Mouse (Mus musculus) CD8-positive naive resting alpha-beta T cell, adult 2 months (primary cell): ENCODE measurements around the gene Myof.
A peak's percentile ranks its signal among the peaks of the same experiment; 100 is the strongest.

Experiments
- DNase-seq, 2 experiments: peaks; one replicate each; pipeline ENCODE4 v3.0.0; 2022; ENCODE audit warnings: low read depth in 2 of 2, low spot score in 2 of 2

Gene Myof

GRCm38 (mm10) chr19:38003671-38004521 is 39.5 kb downstream of the Myof start:
- DNase-seq = no peak

GRCm38 (mm10) chr19:38002816-38003215 is 40.6 kb downstream of the Myof start:
- no peak for DNase-seq

GRCm38 (mm10) chr19:38000990-38001389 is 42.4 kb downstream of the Myof start:
- DNase-seq = no peak

- no peak for DNase-seq
These were observed 43.4 kb downstream of the Myof start for GRCm38 (mm10) chr19:37999941-38000340.

GRCm38 (mm10) chr19:37994301-37994700 is 49.1 kb downstream of the Myof start:
- DNase-seq = no peak

GRCm38 (mm10) chr19:37992184-37992554 is 51.2 kb downstream of the Myof start:
- no peak for DNase-seq

GRCm38 (mm10) chr19:37991399-37992183 is 51.8 kb downstream of the Myof start:
- DNase-seq = no peak

GRCm38 (mm10) chr19:37989971-37990370 is 53.4 kb downstream of the Myof start:
- no peak for DNase-seq

- no peak for DNase-seq
These were observed 55.2 kb downstream of the Myof start for GRCm38 (mm10) chr19:37988156-37988555.

GRCm38 (mm10) chr19:37985730-37986129 is 57.6 kb downstream of the Myof start:
- DNase-seq = no peak

- no peak for DNase-seq
These were observed 67.4 kb downstream of the Myof start for GRCm38 (mm10) chr19:37975951-37976350.

- no peak for DNase-seq
These were observed 72.8 kb downstream of the Myof start for GRCm38 (mm10) chr19:37970571-37970970.

- DNase-seq = no peak
These were observed 73.4 kb downstream of the Myof start for GRCm38 (mm10) chr19:37970004-37970403.

- no peak for DNase-seq
These were observed 77.5 kb downstream of the Myof start for GRCm38 (mm10) chr19:37965828-37966227.

GRCm38 (mm10) chr19:37963421-37963820 is 80.0 kb downstream of the Myof start:
- no peak for DNase-seq

- DNase-seq = no peak
These were observed 82.6 kb downstream of the Myof start for GRCm38 (mm10) chr19:37960791-37961190.

- DNase-seq = no peak
These were observed 83.7 kb downstream of the Myof start for GRCm38 (mm10) chr19:37959543-37960215.

- no peak for DNase-seq
These were observed 84.3 kb downstream of the Myof start for GRCm38 (mm10) chr19:37959076-37959475.

GRCm38 (mm10) chr19:37957256-37957655 is 86.1 kb downstream of the Myof start:
- no peak for DNase-seq

- DNase-seq = no peak
These were observed 87.4 kb downstream of the Myof start for GRCm38 (mm10) chr19:37956006-37956405.

GRCm38 (mm10) chr19:37955425-37956001 is 87.9 kb downstream of the Myof start:
- DNase-seq = peak; percentile 53 to 64
